Mouse (Mus musculus): ENCODE results near the gene Zbtb3.

Zbtb3 gene

GRCm38 (mm10) chr19:8802130-8802821 lies at the start of gene Zbtb3:
Gene Zbtb3 (plus strand): TSS chr19:8802555.
- in situ Hi-C loops (cut with MboI, MseI) = loop anchor here in 1 of 2 experiments (10.0 kb wide), 1 partner anchor 1317 kb away; the partner anchor contains the start of gene Rtn3

DNA sequence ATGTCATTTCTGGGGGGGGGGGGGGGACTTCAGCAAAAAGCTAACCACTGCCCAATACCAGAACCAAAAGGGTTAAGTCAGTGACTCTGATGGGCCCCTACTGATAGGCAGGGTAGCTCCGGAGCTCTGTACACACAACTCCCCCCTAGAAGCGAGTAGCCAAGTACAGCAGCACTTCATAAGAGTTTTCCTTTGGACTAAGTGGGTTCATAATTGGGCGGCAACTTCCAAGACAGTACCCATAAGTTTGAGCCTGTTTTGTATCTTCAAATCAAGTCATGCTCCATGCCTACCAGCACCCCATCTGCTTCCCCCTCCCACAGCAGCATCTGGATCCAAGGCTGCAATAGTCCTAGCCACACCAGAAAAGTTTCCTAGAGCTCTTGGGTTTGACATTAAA lies 46.7 kb upstream of the Zbtb3 start:
- in situ Hi-C loops (cut with MboI, MseI) = no loop called here

GRCm38 (mm10) chr19:8756635-8757387 lies 45.5 kb upstream of the Zbtb3 start, which contains the start of gene Nxf1:
Gene Nxf1 (plus strand): TSS chr19:8757073.
- in situ Hi-C loops (cut with MboI, MseI) = no loop called here

- in situ Hi-C loops (cut with MboI, MseI) = no loop called here
Observed at GRCm38 (mm10) chr19:8757471-8757998, 44.8 kb upstream of the Zbtb3 start.

DNA sequence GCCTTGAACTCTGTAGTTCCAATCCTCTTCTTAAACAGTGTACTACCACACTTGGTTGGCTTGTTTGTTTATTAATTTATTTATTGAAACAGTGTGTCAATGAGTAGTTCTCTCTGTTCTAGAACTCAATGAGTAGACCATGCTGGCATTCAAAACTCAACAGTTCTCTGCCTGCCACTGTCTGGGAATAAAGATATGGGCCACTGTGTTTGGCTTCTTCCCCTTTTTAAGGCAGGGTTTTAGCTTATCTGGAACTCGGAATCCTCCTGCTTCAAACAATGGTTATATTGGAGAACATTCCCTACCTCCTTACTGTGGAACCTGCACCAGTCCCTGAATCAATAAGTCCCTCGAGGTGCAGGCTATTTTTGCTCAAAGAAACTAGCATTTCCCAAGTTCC lies 43.5 kb upstream of the Zbtb3 start:
- in situ Hi-C loops (cut with MboI, MseI) = no loop called here

DNA sequence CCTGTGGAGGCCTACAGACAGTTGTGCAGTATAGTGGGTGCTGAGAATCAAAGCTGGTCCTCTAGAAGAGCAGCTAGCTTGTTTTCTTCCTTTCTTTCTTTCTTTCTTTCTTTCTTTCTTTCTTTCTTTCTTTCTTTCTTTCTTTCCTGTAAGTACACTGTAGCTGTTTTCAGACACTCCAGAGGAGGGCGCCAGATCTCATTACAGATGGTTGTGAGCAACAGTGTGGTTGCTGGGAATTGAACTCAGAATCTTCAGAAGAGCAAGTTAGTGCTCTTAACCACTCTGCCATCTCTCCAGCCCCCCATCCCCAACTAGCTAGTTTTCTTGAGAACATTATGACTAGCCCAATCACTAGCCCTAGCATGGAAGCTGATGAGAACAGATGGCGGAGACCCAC lies 41.6 kb upstream of the Zbtb3 start:
- in situ Hi-C loops (cut with MboI, MseI) = no loop called here

DNA sequence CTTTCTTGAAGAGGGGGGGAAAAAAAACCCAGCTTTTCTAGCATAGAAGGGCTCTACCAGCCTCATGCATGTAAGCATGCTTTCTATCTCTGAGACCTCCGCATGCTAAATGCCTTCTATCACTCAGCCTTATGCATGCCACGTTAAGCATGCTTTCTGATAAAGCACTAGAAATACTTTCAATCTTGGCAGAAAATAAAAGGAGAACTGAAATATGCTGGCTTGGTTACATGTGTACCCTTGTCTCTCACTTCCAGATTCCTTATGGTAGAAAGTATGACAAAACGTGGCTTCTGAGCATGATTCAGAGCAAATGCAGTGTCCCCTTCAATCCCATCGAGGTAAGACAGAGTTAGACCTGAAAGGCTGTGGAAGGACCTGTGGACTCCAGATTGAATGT lies 39.1 kb upstream of the Zbtb3 start:
- in situ Hi-C loops (cut with MboI, MseI) = no loop called here

- in situ Hi-C loops (cut with MboI, MseI) = no loop called here
Observed at GRCm38 (mm10) chr19:8765562-8765961, 36.8 kb upstream of the Zbtb3 start.

DNA sequence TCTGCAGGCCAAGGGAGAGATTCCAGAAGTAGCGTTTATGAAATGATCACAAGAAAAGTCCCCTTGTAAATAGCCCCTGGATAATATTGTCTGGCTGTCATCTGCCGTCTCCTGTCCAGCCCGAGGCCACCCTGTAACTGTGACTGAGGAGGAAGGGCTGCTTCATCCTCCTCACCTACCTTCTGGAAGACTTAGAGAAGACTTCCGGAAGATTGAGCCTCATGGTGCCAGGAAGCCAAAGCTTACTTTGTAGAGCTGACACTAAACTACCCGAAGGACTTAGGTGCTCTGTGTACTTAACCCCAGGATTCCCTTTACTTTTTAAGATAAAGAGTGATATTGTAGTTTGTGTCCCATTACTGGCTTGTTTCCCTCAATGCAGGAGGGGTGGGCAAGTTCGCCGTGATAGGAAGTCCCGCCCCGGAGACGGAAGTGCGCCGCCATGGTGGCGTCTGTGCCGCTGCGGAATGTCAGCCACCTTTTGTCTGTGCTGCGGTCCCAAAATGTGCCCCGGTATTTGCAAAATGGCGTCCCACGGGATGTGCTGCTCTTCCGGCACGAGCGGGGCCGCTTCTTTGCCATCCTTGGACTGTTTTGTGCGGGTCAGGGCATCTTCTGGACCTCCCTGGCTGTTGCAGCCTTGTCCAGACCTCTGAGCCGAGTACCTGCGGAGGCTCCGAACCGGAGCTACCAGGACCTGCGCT lies 31.6 kb upstream of the Zbtb3 start, which contains the start of gene Tmem223:
Gene Tmem223 (plus strand): TSS at position 430 of the 704 bp plus-strand sequence.
- in situ Hi-C loops (cut with MboI, MseI) = no loop called here

DNA sequence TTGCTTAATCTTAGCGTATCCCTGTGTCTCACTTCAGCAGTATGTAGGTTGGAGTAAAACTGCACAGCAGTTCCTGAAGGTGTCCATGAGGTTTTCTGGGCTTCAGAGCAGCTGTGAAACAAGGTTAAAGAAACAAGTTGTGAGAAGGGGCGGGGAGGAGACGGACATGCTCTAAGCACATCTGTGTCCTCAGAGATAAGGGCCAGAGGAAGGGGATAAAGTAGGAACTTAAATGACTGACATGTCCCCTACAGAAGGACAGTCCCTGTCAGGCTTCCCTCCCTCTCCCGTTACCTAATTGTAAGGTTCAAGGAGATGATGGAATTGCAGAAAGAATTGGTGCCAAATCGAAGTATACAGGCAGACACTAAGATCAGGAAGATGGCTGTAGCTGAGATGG lies 29.4 kb upstream of the Zbtb3 start:
- in situ Hi-C loops (cut with MboI, MseI) = no loop called here

DNA sequence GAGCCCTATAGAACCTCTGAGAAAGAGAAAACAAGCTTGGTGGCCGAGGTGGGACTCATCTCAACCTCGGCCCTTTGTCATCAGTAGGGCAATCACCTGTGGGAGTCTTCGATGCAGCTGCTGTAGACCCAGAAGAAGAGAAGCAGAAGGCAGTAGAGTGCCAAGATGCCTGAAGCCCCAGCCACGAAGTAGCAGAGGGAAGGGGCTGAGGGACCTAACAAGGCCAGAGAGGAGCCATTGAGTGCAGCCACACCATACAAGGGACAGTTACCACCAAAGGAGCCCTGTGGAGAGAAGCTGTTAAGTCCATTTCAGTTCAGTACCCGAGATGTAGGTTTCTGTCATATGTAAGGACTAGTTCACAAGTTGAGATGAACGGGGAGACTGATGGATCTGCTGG lies 28.9 kb upstream of the Zbtb3 start:
- in situ Hi-C loops (cut with MboI, MseI) = no loop called here

- in situ Hi-C loops (cut with MboI, MseI) = no loop called here
Observed at GRCm38 (mm10) chr19:8774086-8774835, 28.1 kb upstream of the Zbtb3 start, which contains the start of gene Tmem179b. Gene Tmem179b (minus strand): TSS chr19:8774467.

DNA sequence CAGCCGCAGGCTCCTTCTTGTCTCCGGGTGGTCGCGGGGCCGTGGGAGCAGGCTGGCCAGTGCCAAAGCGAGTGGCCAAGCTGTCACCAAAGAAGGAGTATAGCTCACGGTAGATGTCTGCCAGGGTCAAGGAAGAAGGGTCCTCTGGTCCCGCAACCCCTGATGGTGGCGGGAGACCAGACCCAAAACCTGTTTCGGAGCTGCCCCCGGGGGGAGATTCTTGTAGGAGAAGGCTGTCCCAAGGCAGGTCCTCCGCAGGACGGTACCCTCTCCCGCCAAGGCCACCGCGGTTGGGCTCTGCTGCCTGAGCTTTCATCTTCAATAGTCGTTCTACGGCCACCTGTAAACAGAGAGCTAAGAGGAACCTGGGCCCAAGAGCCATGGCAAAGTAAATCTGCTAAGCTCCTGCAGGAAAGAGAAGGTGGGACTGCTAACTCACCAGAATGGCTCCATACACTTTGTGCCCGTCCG lies 27.4 kb upstream of the Zbtb3 start:
- in situ Hi-C loops (cut with MboI, MseI) = no loop called here

- in situ Hi-C loops (cut with MboI, MseI) = no loop called here
Observed at GRCm38 (mm10) chr19:8786008-8786781, 16.2 kb upstream of the Zbtb3 start, which contains the start of gene Taf6l. Gene Taf6l (minus strand): TSS chr19:8786417.

DNA sequence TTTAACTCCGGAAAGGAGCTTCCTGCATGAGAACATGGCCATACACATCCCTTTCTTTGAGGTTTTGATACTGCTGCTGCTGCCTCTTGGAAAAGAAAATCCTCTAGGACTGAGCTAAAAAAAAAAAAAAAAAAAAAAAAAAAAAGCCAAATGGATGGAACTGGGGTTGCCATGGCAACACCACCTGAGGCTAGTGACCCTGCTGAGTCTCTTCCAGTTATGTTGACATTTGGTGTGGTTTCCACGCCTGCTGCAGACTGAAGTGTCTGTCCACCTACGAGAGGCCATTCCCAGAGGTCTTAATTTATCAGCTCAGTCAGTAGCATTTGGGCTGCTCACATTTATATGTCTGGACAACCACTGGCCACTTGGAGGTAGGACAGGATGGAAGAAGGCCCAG lies 13.8 kb upstream of the Zbtb3 start:
- in situ Hi-C loops (cut with MboI, MseI) = no loop called here

DNA sequence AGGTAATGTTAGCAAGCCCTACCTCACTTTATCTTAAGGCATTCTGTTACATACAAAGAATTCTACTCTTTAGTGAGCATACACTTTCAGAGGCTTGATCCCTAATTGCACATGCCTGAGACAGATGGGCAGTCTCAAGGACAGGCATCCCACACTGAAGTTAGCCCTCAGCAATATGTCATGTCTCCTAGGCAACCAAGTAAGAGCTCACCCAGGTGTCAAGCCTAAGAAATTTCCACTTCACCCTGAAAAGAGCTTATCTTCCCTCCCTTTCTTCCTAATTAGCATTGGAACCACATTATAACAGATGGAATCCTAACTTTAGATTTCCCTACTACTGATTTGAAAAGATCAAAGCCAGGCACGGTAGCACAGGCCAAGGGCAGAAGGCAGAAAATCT lies 13.2 kb upstream of the Zbtb3 start:
- in situ Hi-C loops (cut with MboI, MseI) = no loop called here

DNA sequence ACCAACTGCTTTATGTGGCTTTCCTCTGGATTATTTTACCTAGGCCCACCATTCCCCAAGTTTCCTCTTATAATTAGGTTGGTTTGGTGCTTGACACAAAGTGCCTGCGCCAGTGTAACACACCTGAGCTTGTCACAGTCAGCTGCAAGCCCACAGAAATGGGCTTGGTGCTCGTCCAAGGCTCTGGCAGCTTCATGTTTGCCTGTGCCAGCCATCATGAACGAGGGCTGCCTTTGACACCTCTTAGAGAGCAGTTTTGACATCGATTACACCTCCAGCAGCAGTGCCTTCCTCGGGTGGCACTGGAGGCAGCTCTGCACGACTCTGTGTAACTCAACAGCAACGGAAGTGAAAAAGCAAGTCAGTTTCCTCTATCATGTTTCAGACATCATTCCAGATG lies 12.2 kb upstream of the Zbtb3 start:
- in situ Hi-C loops (cut with MboI, MseI) = loop anchor here in 1 of 2 experiments (10.0 kb wide), 1 partner anchor 1195 kb away; the partner anchor contains the start of gene Fth1

GRCm38 (mm10) chr19:8798264-8798946 lies 4.0 kb upstream of the Zbtb3 start, which contains the start of gene Polr2g:
Gene Polr2g (minus strand): TSS chr19:8798577.
- in situ Hi-C loops (cut with MboI, MseI) = loop anchor here in 1 of 2 experiments (10.0 kb wide), 1 partner anchor 1186 kb away; the partner anchor contains the start of gene Fth1

DNA sequence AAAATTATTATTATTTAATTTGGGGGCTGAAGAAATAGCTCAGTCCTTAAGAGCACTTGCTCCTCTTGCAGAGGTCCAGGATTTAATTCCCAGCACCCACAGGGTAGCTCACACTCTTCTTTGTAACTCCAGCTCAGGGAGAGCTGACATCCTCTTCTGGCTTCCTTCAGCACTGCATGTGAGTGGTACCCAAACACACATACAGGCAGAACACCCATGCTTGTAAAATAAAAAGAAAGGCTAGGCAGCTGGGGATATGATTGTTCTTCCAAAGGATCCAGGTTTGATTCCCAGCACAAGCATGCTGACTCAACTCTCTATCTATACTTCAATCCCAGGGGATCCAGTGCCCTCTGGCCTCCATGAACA lies 3.4 kb upstream of the Zbtb3 start:
- in situ Hi-C loops (cut with MboI, MseI) = loop anchor here in 1 of 2 experiments (10.0 kb wide), 1 partner anchor 1186 kb away; the partner anchor contains the start of gene Fth1

Data from T-helper 17 cell (primary cell).